18 mouse cellular contexts compared by ENCODE assay signal in the genomic region with DNA sequence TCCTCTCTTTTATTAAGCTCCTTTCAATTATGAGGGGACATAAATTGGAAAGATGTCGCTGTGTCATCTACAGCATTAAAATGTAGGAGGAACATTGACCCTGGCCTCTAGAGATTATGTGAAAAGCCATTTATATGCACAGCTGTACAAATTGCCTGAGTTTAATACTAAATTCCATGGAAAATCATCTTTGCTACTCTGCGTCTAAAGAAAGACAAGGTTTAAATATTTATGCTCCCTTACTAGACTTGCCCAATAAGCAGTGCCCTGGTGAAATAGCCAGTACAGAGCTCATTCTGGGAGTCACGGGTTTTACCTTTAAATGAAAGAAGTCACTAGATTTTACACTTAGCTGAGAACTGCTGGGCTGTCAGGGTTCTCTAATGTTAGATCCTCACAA.
"Had no signal": no experiment of that assay in that cellular context is flagged by ENCODE, and none has a peak within 500 bp of the region (broad histone marks: within the 10 kb centered on the region; RNA-seq: fewer than 3 reads in every experiment).

No protein-coding gene starts in this region.

- H3K4me1 ChIP-seq: limb, embryonic 12.5 days; limb, embryonic 15.5 days; megakaryocyte, embryonic 14.5 days had no signal

- H3K9me3 ChIP-seq: limb, embryonic 12.5 days; limb, embryonic 15.5 days; megakaryocyte, embryonic 14.5 days; neural tube, embryonic 13.5 days had no signal

- H3K36me3 ChIP-seq: limb, embryonic 12.5 days; limb, embryonic 15.5 days; neural tube, embryonic 13.5 days had no signal

- H3K4me3 ChIP-seq: limb, embryonic 12.5 days; limb, embryonic 15.5 days; megakaryocyte, embryonic 14.5 days; myocyte; neural tube, embryonic 13.5 days had no signal

- H3K4me2 ChIP-seq: limb, embryonic 12.5 days; limb, embryonic 15.5 days; liver, embryonic 11.5 days; lung, embryonic 14.5 days; neural tube, embryonic 13.5 days had no signal

- H3K27me3 ChIP-seq: limb, embryonic 12.5 days; limb, embryonic 15.5 days; megakaryocyte, embryonic 14.5 days; neural tube, embryonic 13.5 days had no signal

- H3K9ac ChIP-seq: limb, embryonic 12.5 days; limb, embryonic 15.5 days; liver, embryonic 14.5 days; liver, postnatal 0 days; lung, embryonic 14.5 days; neural tube, embryonic 13.5 days had no signal

- ATAC-seq: intestine, postnatal 0 days; liver, postnatal 0 days; lung, postnatal 0 days had no signal

- DNase-seq: kidney, adult 2 months; kidney, postnatal 10 days; kidney, postnatal 4 days; left cerebral cortex, postnatal 4 days; liver, postnatal 0 days; lung, embryonic 14.5 days; lung, postnatal 36 days; thymus, adult 18-20 months; thymus, postnatal 36 days had no signal

- H3K27ac ChIP-seq: limb, embryonic 12.5 days; limb, embryonic 15.5 days; liver, embryonic 14.5 days; neural tube, embryonic 13.5 days had no signal
